Mouse (Mus musculus) neural tube, embryonic 15.5 days (tissue): ENCODE measurements around the gene Cox8a. TPM values are rescaled to one million over a fixed set of nuclear protein-coding genes. Genes with fewer than 3 reads are reported as not detected.
A peak's percentile ranks its signal among the peaks of the same experiment; 100 is the strongest.

Experiments
- ATAC-seq: fragments of 200-750 bp; cut with Nextera tagmentation; 2 replicates; pipeline ENCODE4 v1.8.0; 2017; ENCODE audit warnings: mild to moderate bottlenecking, moderate TSS enrichment, moderate library complexity; ENCODE audit not compliant: low FRiP score
- H3K27ac ChIP-seq: fragments of 300-500 bp; sonication (generic); replicated peaks from 2 replicates; pipeline ENCODE4 v1.5.1; 2015; ENCODE audit warnings: mild to moderate bottlenecking, inconsistent platforms
- H3K27me3 ChIP-seq: fragments of 300-500 bp; sonication (generic); replicated peaks from 2 replicates; pipeline ENCODE4 v1.6.1; 2015; ENCODE audit warnings: inconsistent platforms
- H3K36me3 ChIP-seq: fragments of 300-500 bp; sonication (generic); 2 replicates; pipeline ENCODE4 v1.6.1; 2015; ENCODE audit warnings: inconsistent platforms
- H3K4me1 ChIP-seq: fragments of 300-500 bp; sonication (generic); 2 replicates; pipeline ENCODE4 v1.6.1; 2015; ENCODE audit warnings: inconsistent platforms
- H3K4me2 ChIP-seq: fragments of 300-500 bp; sonication (generic); 2 replicates; pipeline ENCODE4 v1.6.1; 2015; ENCODE audit warnings: inconsistent platforms, mild to moderate bottlenecking, moderate library complexity
- H3K4me3 ChIP-seq: fragments of 300-500 bp; sonication (generic); replicated peaks from 2 replicates; pipeline ENCODE4 v1.5.1; 2015; ENCODE audit warnings: mild to moderate bottlenecking, inconsistent platforms
- H3K9ac ChIP-seq: fragments of 300-500 bp; sonication (generic); replicated peaks from 2 replicates; pipeline ENCODE4 v1.6.1; 2015; ENCODE audit warnings: mild to moderate bottlenecking, inconsistent platforms
- H3K9me3 ChIP-seq: fragments of 300-500 bp; sonication (generic); replicated peaks from 2 replicates; pipeline ENCODE4 v1.6.1; 2016; ENCODE audit warnings: inconsistent platforms
- whole genome bisulfite sequencing: fragments of 180-500 bp; shearing (Covaris S2); methylation state at CpG from one replicate; pipeline ENCODE4 v1.1.7; 2015; ENCODE audit warnings: mixed read lengths; 5-methylcytosine and 5-hydroxymethylcytosine counted together
- polyA plus RNA-seq: library from polyadenylated mRNA; unstranded; fragments of >200 nt; fragmentation: Nextera tagmentation; extraction: Ambion mirVana; gene quantifications from 2 replicates; pipeline ENCODE4 v1.2.1, GENCODE M21; 2015

Gene Cox8a
- polyA plus RNA-seq, 1 experiment from 2014 or later, result 1,254 TPM

DNA sequence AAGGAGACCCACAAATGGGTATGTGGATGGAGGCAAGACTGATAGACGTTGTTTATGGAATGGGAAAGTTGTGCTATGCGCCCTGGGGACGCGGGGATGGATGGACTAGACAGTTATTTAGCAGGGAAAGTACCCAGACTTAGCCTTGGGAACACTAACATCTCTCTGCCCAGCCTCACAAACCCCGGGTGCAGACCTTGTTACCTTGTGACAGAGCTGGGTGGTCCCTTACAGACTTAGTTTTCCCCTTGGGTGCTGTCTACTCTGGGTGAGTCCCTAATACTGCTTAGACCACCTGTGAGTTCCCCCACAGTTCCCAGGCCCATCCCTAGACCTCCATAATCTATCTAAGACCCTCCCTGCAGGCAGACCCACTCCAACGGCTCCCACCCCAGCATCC is 50.6 kb downstream of the Cox8a start:
- H3K4me3 ChIP-seq, result no peak overlapping the region
- WGBS, result 6% methylated on average over 6 of the region's 6 CpGs
- H3K9ac ChIP-seq, result no peak overlapping the region
- no peaks in the 10 kb centered on the region for H3K9me3 ChIP-seq
- no peak overlapping the region for H3K27ac ChIP-seq
- H3K4me1 ChIP-seq, result peaks cover 47% of the 10 kb centered on the region
- peak overlapping the region; percentile 92 for H3K4me2 ChIP-seq
- H3K27me3 ChIP-seq, result peaks cover 40% of the 10 kb centered on the region
- no peak for ATAC-seq
- no peaks in the 10 kb centered on the region for H3K36me3 ChIP-seq

DNA sequence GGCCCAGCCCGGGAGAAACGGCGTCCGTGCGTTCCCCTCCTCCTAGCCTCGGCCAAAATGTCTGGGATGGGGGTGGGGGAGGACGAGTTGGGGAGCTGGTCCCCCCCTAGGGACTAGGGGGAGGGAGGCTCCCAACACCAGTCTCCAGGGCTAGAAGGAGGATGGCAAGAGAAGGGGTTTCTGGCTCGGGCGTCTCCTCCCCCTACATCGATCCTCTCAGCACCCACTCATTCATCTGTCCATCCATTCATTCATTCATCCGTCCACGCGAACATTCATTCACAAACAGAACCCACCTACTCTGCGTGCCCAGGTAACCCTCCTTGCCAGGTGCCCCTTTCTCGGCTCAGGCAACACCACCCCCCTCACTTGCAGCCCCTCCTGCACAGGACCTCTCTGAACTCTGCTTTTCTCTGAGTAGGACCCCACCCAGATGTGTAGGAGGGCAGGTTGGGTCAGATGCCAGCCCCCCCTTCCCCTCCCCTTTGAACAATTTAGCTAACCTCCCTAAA is 51.2 kb downstream of the Cox8a start:
- H3K27me3 ChIP-seq, result peaks cover 40% of the 10 kb centered on the region
- peak overlapping the region; percentile 72 for H3K9ac ChIP-seq
- H3K27ac ChIP-seq, result no peak overlapping the region
- no peaks in the 10 kb centered on the region for H3K36me3 ChIP-seq
- no peaks in the 10 kb centered on the region for H3K9me3 ChIP-seq
- peak overlapping the region; percentile 72 for H3K4me3 ChIP-seq
- H3K4me2 ChIP-seq, result peak overlapping the region; percentile 92
- 2% methylated on average over 15 of the region's 15 CpGs for WGBS
- H3K4me1 ChIP-seq, result peaks cover 46% of the 10 kb centered on the region
- ATAC-seq, result peak; percentile 36; the same call in 1 of the 2 replicates

DNA sequence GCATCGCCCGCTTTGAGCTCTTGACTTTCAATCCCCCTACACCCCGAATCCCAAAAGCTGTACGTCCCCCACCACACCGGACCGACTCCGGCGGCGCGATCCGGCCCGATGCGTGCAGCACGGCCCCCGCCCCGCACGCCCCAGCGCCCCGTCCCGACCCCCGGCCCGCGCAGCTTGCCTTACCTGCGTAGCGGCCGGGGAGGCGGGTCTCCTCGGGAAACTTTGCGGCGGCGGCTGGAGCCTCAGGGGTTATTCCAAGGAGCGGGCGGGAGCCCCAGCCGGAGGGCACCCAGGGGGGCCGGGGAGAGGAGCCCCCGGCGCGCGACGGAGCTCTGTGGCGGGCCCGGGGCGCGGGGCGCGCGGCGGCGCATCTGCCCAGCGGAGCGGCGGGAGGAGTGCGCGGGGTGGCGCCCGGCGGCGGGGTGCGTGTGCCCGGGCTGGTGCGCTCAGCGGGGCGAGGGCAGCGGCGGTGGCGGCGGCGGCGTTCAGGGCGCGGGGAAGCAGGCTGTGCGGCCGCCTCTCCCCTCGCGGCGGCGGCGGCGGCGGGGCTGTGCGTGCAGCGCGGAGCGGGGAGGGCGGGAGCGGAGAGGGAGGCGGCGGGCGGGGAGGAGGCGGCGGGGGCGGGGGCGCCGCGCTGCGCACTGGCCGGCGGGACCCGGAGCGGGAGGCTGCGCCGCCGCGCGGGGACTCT is 51.8 kb downstream of the Cox8a start:
- Histone ChIP-seq H3K4me3 (peak overlapping the region; percentile 72), H3K9ac (peak overlapping the region; percentile 72), H3K27me3 (peaks cover 46% of the 10 kb centered on the region), H3K27ac (peak overlapping the region; percentile 58), H3K4me2 (peak overlapping the region; percentile 92), H3K4me1 (peaks cover 50% of the 10 kb centered on the region), H3K9me3 (no peaks in the 10 kb centered on the region), H3K36me3 (no peaks in the 10 kb centered on the region)
- WGBS, result 2% methylated on average over 64 of the region's 105 CpGs
- peak; percentile 46 for ATAC-seq

Other genes starting within 250 kb of the Cox8a start
- 141 and 159 TPM in 2 replicates for gene Ppp1r14b, start 242.6 kb downstream of the Cox8a start, polyA plus RNA-seq
- 14.1 and 23.4 TPM in 2 replicates for gene Plcb3, start 241.1 kb downstream of the Cox8a start, polyA plus RNA-seq
- 174 and 190 TPM in 2 replicates for gene Fkbp2, start 237.1 kb downstream of the Cox8a start, polyA plus RNA-seq
- 68.6 and 83.1 TPM in 2 replicates for gene Vegfb, start 230.0 kb downstream of the Cox8a start, polyA plus RNA-seq
- gene Dnajc4, start 225.0 kb downstream of the Cox8a start, polyA plus RNA-seq, result 24.8 and 28.1 TPM in 2 replicates
- 24.8 and 25.9 TPM in 2 replicates for gene Nudt22, start 221.5 kb downstream of the Cox8a start, polyA plus RNA-seq
- 16.5 and 22.1 TPM in 2 replicates for gene Trpt1, start 221.5 kb downstream of the Cox8a start, polyA plus RNA-seq
- gene Fermt3, start 198.1 kb downstream of the Cox8a start, polyA plus RNA-seq, result 4.6 and 19.6 TPM in 2 replicates
- 210 and 232 TPM in 2 replicates for gene Stip1, start 177.6 kb downstream of the Cox8a start, polyA plus RNA-seq
- gene Macrod1, start 160.8 kb downstream of the Cox8a start, polyA plus RNA-seq, result 7.2 and 7.7 TPM in 2 replicates
- 10.5 and 10.9 TPM in 2 replicates for gene Flrt1, start 111.9 kb downstream of the Cox8a start, polyA plus RNA-seq
- gene Otub1, start 11.3 kb downstream of the Cox8a start, polyA plus RNA-seq, result 226 and 235 TPM in 2 replicates
- gene Naa40, start 23.6 kb upstream of the Cox8a start, polyA plus RNA-seq, result 59.6 and 61.3 TPM in 2 replicates
- gene Rcor2, start 49.7 kb upstream of the Cox8a start, polyA plus RNA-seq, result 14.8 and 15.3 TPM in 2 replicates
- gene Mark2, start 124.2 kb upstream of the Cox8a start, polyA plus RNA-seq, result 47.4 and 51.9 TPM in 2 replicates
- 25.3 and 30.9 TPM in 2 replicates for gene Spindoc, start 165.4 kb upstream of the Cox8a start, polyA plus RNA-seq
- gene 2700081O15Rik, start 200.0 kb upstream of the Cox8a start, polyA plus RNA-seq, result 12.8 and 16.0 TPM in 2 replicates